Mouse (Mus musculus): ENCODE data around the gene Btaf1.

DNA sequence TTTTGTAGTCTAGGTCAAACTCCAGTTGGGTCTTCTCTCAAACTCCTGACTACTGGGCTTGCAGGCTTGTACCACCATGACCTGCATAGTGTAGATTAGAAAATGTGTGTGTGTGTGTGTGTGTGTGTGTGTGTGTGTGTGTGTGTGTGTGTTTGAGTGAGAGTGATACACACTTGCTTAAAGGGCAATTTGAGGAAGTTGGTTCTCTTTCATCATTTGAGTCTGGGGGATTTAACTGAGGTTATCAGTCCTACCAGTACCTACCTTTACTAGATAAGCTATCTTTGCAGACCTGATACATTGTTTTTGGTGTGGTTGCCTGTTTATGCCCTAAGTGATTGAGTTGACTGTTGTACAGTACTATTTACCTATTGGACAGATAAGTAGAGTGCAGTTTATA is 6.2 kb downstream of the Btaf1 start:
- TF ChIP-seq POLR2A (IDR thresholded peaks at IDR 0.05; ENCODE audit: borderline replicate concordance, low read depth, low read length) = no peak
- no peak for TF ChIP-seq CTCF (IDR thresholded peaks at IDR 0.05; ENCODE audit: low read depth, low read length)

Data from bone marrow macrophage, adult 2 months (primary cell).